Mouse (Mus musculus): ENCODE measurements at regions not wholly inside any gene's neighbourhood (a gene's known extent, or its start where the extent isn't known, plus 50 kb on each side); places are given as distances from the start of the nearest gene placed in this dataset.

DNA sequence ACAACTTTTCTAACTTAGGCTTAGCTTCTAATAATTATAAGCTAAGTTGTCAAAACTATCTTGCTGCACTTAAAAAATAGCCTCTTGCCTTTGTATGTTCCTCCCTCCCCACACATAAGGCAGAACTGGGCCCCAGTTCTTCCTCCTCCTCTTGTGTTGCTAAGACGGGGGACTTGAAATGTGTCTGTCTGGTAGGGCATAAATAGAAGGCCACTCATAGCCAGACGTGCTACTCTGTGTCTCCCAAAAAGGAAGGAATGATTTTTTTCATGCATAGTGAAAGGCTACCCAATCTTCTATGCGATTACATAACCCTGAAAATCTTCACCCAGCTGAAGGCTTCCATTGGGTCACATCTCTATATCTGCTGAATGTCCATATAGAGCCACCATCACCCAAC, 183.5 kb downstream of the Hsfy2 start:
- DNase-seq (ENCODE audit: low read depth, low spot score), result no peak

DNA sequence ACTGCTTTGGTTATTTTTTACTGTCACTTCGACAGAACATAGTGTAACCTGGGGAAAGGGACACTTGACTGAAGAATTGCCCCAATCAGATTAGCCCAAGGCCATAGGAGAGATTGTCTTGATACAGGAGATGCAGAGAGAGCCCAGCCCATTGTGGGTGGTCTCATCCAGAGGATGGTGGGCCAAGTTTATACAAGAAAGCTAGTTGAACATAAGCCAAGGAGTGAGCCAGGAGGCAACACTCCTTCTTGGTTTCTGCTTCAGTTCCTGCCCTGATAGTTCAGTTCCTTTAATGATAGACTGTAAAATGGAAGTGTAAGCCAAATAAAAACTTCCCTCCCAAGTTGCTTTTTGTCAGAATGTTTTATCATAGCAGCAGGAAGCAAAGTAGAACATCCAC, 194.4 kb downstream of the Hsfy2 start:
- DNase-seq (ENCODE audit: low read depth, low spot score), result no peak

DNA sequence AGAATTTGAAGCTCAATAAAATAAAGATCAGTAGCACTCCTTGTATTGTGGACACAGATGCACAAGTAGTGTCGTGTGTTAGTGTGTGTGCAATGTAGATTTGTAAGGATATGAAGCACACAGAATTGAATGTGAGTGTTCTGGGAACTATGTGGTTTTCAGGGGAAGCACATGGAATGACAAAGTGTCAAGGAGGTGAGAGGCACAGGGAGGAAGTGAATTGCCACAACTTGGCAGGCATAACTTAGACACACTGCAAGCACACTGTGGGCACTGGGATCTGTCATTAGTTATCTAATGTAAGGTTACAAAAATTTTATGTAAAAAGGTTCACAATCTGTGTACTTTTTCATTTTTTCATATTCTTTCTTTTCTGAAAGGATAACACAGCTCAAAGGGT, 230.4 kb downstream of the Hsfy2 start:
- DNase-seq (ENCODE audit: low read depth, low spot score), result no peak

GRCm38 (mm10) chr1:56403351-56403750, 233.9 kb downstream of the Hsfy2 start:
- DNase-seq (ENCODE audit: low read depth, low spot score), result no peak

DNA sequence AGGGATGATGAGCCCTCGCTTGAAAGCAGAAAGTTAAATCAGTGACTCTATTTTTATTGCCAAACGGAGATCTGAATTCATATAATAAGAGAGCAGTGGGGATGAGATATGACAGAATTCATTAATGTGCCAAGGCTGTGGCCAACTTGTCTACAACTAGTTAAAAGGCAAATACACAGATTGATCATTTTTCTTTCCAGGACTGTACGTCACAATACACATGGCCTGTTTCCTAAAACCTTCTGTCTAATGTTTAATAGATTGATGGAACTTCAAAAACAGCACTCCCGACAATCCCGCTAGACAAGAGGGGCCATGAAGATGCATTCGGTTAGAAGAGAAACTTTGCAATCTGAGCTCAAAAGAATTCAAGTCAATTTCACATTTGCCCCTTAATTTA, 241.4 kb downstream of the Hsfy2 start:
- DNase-seq (ENCODE audit: low read depth, low spot score), result no peak

GRCm38 (mm10) chr1:56387086-56387485, 250.1 kb downstream of the Hsfy2 start:
- no peak for DNase-seq (ENCODE audit: low read depth, low spot score)

DNA sequence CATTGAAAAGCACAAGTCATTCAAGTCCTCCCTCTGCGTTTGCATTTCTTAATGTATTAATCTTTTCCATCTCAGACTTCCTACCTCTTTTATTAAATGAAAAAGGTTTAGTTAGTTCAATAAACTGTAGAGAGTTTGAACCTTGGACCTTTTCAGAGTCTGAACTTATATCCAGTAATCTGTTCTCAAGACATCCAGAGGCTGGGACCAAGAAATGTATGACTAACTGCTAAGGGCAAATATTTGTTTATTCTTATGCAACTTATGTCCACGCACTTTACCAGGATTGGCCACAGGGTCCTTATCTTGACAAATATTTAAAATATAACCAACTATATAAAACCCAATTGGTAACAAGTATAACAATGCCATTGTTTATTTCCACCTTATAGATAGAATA, 270.9 kb downstream of the Hsfy2 start:
- DNase-seq (ENCODE audit: low read depth, low spot score), result no peak

DNA sequence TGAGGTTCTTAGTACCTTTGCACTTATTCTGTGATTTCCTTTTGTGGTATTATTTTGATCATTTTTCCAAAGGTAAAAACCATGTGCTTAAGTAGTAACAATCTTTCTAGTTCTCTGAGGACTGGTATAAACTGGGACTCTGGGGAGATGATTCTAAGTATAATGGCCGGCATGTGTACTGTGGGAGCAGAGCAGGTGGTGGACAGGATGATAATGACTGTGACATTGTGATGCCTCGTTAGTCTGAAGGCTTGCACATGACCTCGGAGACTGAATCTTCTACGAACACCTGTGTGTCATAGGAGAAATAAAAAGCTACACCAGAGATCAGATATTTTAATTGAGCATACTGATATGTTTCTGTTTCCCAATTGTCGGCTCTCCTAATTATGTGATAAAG, 276.4 kb downstream of the Hsfy2 start:
- peak; percentile 8 for DNase-seq (ENCODE audit: low read depth, low spot score)

GRCm38 (mm10) chr1:56346638-56347037, 290.6 kb downstream of the Hsfy2 start:
- DNase-seq (ENCODE audit: low read depth, low spot score), result no peak

DNA sequence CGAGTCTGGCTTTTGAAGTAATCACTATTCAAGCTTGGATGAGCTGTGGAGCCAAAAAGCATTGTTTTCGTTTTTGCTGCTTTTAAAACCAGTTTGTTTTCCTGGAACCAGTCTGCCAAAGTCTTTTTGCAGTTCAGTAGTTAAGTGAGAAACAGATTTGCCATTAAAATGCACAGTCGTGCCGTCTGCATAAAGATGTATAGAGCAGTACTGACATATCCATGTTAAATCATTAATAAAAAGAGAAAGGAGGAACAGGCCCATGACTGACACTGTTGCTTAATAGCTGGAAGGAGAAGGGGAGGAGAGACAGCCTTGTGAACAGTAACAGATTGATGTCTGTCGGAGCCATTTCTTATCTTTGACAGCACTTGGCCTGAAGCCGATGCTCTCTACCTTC, 292.3 kb downstream of the Hsfy2 start:
- no peak for DNase-seq (ENCODE audit: low read depth, low spot score)

GRCm38 (mm10) chr1:56327381-56327780, 309.9 kb downstream of the Hsfy2 start:
- no peak for DNase-seq (ENCODE audit: low read depth, low spot score)

DNA sequence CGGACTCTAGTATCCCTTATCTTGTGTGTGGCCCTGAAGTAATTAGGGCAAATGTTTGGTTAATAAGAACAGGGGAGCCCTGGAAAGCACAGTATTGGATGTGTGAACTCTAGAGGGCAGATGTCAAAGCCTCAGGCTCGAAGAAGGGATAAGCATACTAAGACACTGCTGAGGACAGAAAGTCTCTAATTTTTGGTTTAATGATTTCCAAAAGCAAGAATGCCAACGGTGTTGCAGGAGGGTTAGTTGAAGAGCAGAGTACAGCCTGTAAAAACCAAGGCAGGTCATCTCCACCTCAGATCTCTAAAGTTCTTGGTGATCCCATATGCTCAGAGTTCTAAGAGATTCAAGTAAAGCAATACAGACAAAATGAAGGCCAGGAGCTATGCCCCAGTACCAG, 328.6 kb downstream of the Hsfy2 start:
- DNase-seq (ENCODE audit: low read depth, low spot score), result no peak

DNA sequence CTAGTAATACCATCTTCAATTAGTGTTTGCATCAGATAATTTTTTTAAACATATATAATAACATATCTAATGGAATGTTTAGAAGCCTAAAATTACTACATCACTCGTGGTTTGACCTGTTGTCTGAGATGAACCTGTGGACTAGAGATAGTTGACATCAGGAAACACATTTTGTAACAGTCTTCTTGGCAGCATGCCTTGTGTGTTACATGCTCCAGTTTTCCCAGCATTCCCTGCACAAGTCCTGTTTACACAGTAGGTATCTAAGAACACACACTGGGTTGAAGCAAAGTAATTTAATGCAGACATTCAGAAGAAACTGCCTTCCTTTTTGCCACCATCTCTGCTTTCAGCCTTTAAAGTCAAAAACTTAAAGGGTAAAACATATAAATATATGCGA, 342.8 kb downstream of the Hsfy2 start:
- no peak for DNase-seq (ENCODE audit: low read depth, low spot score)

DNA sequence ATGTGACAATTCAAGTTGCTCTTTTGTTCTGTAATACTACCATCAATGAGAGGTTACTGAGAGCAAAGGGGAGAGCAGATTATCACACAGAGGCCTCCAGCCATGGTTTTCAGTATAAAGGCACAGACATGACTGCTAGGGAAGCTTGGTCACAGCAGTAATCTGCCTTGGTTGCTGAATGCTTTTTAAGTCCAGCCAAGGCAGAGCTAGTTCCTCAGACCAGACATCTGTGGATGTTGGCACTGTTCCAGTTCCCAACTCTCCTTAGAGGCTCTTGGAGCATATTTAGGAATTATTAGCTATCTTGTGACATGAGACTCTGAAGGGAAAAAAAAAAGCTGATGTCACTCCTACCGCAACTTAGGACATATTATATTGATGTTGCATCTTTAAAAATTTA, 347.5 kb downstream of the Hsfy2 start:
- DNase-seq (ENCODE audit: low read depth, low spot score), result no peak

GRCm38 (mm10) chr1:56286386-56287045, 350.7 kb downstream of the Hsfy2 start:
- no peak for DNase-seq (ENCODE audit: low read depth, low spot score)

DNA sequence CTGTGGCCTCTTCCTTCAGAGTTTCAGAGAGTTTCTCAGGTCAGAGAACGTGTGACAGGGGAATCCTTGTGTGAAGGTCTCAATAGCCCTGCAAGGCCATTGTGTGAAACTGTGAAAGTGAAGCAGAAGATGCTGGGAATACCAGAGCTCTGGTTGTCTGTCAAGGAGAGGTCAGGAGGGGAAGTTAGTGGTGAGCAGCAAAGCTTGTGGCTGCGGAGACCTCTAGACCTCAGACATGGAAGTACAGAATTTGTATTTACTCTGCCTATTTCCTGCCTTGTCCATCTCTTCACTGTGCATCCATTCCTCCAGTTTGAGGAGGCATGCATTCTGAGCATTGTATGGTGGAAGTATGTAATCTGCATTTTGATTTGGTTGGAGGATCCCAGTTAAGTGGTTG, 375.5 kb downstream of the Hsfy2 start:
- DNase-seq (ENCODE audit: low read depth, low spot score), result no peak

GRCm38 (mm10) chr1:56260759-56261158, 376.5 kb downstream of the Hsfy2 start:
- no peak for DNase-seq (ENCODE audit: low read depth, low spot score)

GRCm38 (mm10) chr1:56256839-56257490, 380.3 kb downstream of the Hsfy2 start:
- no peak for DNase-seq (ENCODE audit: low read depth, low spot score)

GRCm38 (mm10) chr1:56239686-56240085, 397.5 kb downstream of the Hsfy2 start:
- DNase-seq (ENCODE audit: low read depth, low spot score), result no peak

DNA sequence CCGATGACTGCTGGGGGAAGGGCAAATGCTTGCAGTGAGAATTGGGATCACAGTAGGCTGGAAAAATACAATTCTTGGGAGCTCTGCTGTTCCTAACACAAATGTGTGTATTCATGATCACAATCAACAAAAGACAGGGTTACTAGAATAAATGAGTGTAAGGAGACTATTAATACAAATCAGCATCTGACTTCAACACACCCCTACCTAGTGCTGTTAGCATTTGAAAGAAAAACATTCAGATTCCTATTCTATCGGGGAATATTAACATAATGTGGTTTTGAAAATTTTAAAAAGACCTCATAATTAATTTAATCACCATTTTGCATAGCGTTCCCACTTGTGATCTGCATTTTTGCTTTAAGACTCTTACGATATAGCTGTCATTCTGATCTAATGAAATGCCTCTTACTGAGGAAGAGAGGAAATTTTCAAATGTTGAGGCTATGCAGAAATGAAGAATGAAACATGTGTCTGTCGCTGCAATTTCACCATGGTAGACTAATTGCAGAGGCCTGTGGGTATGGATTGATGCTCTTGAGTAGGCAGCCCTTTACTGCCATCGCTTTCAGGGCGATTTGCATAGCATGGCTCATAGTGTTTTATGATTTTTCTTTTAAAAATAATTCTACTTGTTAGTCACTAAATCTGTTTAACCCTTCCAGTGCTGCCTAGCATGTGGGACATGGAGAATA, 410.8 kb downstream of the Hsfy2 start:
- DNase-seq (ENCODE audit: low read depth, low spot score), result no peak

DNA sequence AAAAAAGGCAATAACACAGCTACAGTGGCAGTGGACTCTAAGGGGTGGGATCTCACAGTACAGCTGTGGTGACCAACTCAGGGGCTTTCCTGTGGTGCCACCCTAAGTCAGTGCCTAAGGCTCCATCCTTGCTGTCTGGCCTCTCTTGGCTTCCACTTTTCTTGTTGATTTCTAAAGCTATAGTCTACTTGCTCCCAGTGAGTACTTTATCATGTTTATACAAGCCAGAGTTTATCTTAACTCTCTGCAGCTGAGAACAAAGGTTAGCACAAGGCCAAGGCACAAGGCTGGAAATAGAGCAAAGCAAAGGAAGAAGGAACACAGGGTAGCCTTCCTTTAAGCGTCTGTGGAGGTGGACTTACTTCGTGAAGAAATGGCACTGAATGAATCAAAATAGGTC, 417.5 kb downstream of the Hsfy2 start:
- DNase-seq (ENCODE audit: low read depth, low spot score), result no peak

- DNase-seq (ENCODE audit: low read depth, low spot score), result no peak
Measured at GRCm38 (mm10) chr1:56210712-56211371, 426.4 kb downstream of the Hsfy2 start.

Data from A20 (cell line).